In the genomic region with DNA sequence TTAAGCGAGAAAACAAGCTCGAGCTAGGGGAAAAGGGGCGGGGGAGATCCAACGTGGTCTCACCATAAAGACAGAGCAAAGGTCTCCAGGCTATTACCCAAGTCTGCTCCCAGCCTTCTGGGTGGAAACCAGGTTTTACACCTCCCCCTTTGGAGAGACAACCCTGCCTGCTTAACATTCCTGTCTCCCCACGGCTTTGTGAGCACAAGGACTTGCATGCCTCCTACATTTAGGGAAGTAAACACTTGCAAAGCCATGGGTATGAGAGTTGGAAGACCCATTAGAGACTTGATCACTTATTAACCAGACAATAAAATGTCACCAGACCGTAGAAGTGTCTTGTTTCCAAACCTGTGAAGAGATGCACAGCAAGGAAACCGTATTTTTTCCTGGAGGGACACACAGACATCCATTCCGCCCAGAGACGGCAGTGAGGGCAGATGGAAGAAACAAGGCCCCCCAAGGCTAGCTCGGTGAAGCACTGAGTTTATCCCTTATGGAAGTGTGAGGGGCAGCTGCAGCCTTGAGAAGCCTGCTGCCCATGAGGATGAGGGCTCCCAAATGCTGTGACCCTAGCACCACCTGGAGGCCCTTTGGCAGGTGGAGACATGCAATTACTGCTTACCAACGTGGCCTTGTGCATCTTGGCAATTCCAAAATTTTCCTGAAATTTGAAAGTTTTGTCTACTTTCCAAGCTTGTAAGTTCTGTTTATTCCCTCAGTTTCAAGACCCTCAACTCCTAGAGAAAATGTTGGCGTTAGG, we compare ENCODE assay signal across 17 mouse cellular contexts. TPM values are rescaled to one million over a fixed set of nuclear protein-coding genes. Genes with fewer than 3 reads are reported as not detected.
DNase-seq lines count a peak whose midpoint lies in the region; ATAC-seq and TF ChIP-seq lines count a peak whose summit lies in the region.
"Had no signal": no experiment of that assay in that cellular context is flagged by ENCODE, and none has a peak within 500 bp of the region (broad histone marks: within the 10 kb centered on the region; RNA-seq: fewer than 3 reads in every experiment).

No protein-coding gene starts in this region.

- peak; percentile 11; the same call in 1 of the 2 replicates for TF ChIP-seq CTCF in testis, adult 2 months (IDR thresholded peaks at IDR 0.05; ENCODE audit: control insufficient read depth, insufficient read depth, insufficient replicate concordance, low read depth, low read length)

- H3K4me2 ChIP-seq in intestine, embryonic 16.5 days (ENCODE audit: low read depth, low read length): no peak overlapping the region
- H3K4me2 ChIP-seq: midbrain, embryonic 12.5 days had no signal

- H3K4me1 ChIP-seq in testis, adult 2 months (ENCODE audit: control insufficient read depth, insufficient read depth, low read length): no peaks in the 10 kb centered on the region
- peaks cover 5% of the 10 kb centered on the region; the same call in 1 of the 2 replicates for H3K4me1 ChIP-seq in intestine, embryonic 16.5 days (ENCODE audit: control insufficient read depth, insufficient read depth, low read length)
- H3K4me1 ChIP-seq: midbrain, embryonic 12.5 days had no signal

- no peak overlapping the region for H3K9ac ChIP-seq in intestine, embryonic 16.5 days (ENCODE audit: low read depth, low read length)
- H3K9ac ChIP-seq: midbrain, embryonic 12.5 days had no signal

- WGBS in intestine, embryonic 16.5 days: 39% methylated on average over 12 of the region's 12 CpGs

- no peak overlapping the region for H3K27ac ChIP-seq in testis, adult 2 months (ENCODE audit: control insufficient read depth, insufficient read depth, low read depth, low read length)
- H3K27ac ChIP-seq in intestine, embryonic 16.5 days (ENCODE audit: low read length): no peak overlapping the region
- H3K27ac ChIP-seq: midbrain, embryonic 12.5 days had no signal

- H3K4me3 ChIP-seq in testis, adult 2 months (ENCODE audit: control insufficient read depth, low read depth, low read length): no peak overlapping the region
- H3K4me3 ChIP-seq in intestine, embryonic 16.5 days (ENCODE audit: low read length): no peak overlapping the region
- H3K4me3 ChIP-seq: erythroblast, embryonic 14.5 days; midbrain, embryonic 12.5 days had no signal

- H3K36me3 ChIP-seq in testis, adult 2 months (ENCODE audit: control insufficient read depth, insufficient read depth, low read length): no peaks in the 10 kb centered on the region
- no peaks in the 10 kb centered on the region for H3K36me3 ChIP-seq in intestine, embryonic 16.5 days (ENCODE audit: control insufficient read depth, insufficient read depth, low read length)
- H3K36me3 ChIP-seq: midbrain, embryonic 12.5 days had no signal

- ATAC-seq in intestine, embryonic 16.5 days: peak; percentile 74

- intact Hi-C loops in left cerebral cortex, postnatal 25 days (cut with DNase I): no loop called here

- DNase-seq in kidney, adult 11 months: peak; percentile 12
- DNase-seq in kidney, postnatal 10 days: no peak
- DNase-seq in testis, postnatal 14 days (ENCODE audit: low spot score): no peak
- no peak for DNase-seq in urinary bladder, postnatal 25 days (ENCODE audit: low spot score)
- DNase-seq in left cerebral cortex, adult 8-10 months (ENCODE audit: low spot score in 2 of 2): no peak
- DNase-seq in left cerebral cortex, postnatal 25 days (ENCODE audit: low spot score in 2 of 2): no peak
- DNase-seq: adrenal gland, postnatal 10 days; cerebellum, adult 18-20 months; gastrocnemius, postnatal 25 days had no signal

- no peaks in the 10 kb centered on the region for H3K27me3 ChIP-seq in testis, adult 2 months (ENCODE audit: control insufficient read depth, insufficient read depth, low read length)
- no peaks in the 10 kb centered on the region for H3K27me3 ChIP-seq in intestine, embryonic 16.5 days (replicated peaks; ENCODE audit: control insufficient read depth, insufficient read depth, low read length)
- H3K27me3 ChIP-seq: midbrain, embryonic 12.5 days had no signal

- no peak for TF ChIP-seq POLR2A in testis, adult 2 months (IDR thresholded peaks at IDR 0.05; ENCODE audit: control insufficient read depth, low read depth, low read length)

- no peaks in the 10 kb centered on the region for H3K9me3 ChIP-seq in intestine, embryonic 16.5 days (ENCODE audit: control insufficient read depth, low read length)
- H3K9me3 ChIP-seq: midbrain, embryonic 12.5 days had no signal

RNA-seq across cellular contexts. Expression of a gene that starts 8.7 kb away (rescaled TPM):
- 0.32 and 0.41 TPM in 2 replicates for polyA plus RNA-seq in testis, adult 2 months (2012; rRNA removed)
- not detected in 2 replicates for polyA plus RNA-seq in intestine, embryonic 16.5 days (2015; fragmentation: Nextera tagmentation; extraction: Ambion mirVana)
- total RNA-seq in left cerebral cortex, adult 8-10 months (2022): under 1 TPM; 0.26 to 0.44 (median 0.35) TPM
- total RNA-seq in left cerebral cortex, postnatal 25 days (2021): under 1 TPM; 0.23 to 0.25 TPM
- total RNA-seq: adrenal gland, postnatal 10 days; gastrocnemius, postnatal 25 days; MEL; neutrophil, adult 5-6 weeks had no signal
- polyA plus RNA-seq: erythroblast, embryonic 14.5 days; heart, embryonic 16.5 days; limb, embryonic 14.5 days; midbrain, embryonic 12.5 days had no signal
